Mouse (Mus musculus) liver, embryonic 14.5 days (tissue): ENCODE results near the gene Tmem106b.

Experiments used
- CTCF ChIP-seq: IDR thresholded peaks from 2 replicates; pipeline ENCODE4 v1.5.1; 2016; ENCODE audit warnings: antibody characterized with exemption, low read depth, control low read depth
- EP300 ChIP-seq: IDR thresholded peaks from 2 replicates; pipeline ENCODE4 v1.6.1; 2016; ENCODE audit warnings: antibody characterized with exemption, low read depth

DNA sequence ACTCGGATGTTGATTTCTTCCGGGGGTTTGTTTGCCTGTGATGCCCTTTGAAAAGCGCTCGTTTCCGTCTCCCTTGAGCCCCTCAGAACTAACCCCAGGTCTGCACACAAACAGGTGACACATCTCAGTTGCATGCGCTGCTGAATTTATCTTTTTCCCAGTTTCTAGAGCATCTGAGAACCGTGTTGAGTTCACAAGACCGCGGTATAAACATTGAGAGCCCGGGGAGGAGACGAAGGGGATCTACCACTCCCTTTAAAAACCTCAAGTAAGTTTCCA is 527 bp downstream of the Tmem106b start:
- TF ChIP-seq CTCF (no peak), EP300 (no peak)
